In the genomic region with DNA sequence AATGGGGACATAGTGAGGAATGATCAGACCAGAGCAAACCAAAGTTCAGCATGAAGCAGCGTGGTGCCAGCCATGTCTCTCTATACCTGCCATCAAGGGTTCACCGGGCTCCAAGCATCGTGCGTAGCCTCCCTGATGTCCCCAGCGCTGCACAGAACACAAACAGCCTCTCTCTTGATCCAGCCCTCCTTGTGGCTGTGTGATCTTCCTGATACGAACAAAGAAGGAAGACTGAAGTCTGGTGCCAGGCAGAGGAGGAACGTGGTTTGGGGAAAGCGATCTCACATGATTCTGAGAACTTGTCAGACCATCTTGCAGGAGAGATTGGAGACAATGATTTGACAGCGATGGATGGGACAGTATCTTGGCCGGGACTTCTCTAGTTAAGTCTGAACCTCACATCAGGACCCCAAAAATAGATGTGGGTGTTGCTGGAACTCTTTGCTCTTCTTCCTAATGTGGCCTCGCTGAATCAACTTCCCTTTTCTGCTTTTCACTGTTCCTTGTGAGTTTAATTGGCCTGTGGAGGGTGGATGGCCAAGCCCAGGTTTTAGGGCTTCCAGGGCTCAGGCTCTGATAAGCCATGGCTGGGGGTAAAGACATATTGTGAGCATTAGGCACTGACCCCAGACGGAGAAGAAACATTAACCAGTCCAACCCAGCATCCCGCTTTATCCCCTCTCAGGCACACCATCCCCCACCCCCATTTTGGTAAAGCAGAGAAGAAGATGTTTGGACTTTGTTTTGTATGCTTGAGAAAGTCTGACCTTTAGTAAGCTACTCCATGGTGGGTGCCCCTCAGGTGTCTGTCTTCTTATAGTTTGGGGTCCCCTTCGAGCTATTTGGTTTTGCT, we compare ENCODE assay signal across 14 mouse cellular contexts. TPM values are rescaled to one million over a fixed set of nuclear protein-coding genes. Genes with fewer than 3 reads are reported as not detected.
A peak's percentile ranks its signal among the peaks of the same experiment; 100 is the strongest.
DNase-seq lines count a peak whose midpoint lies in the region; ATAC-seq and TF ChIP-seq lines count a peak whose summit lies in the region.
"Had no signal": no experiment of that assay in that cellular context is flagged by ENCODE, and none has a peak within 500 bp of the region (broad histone marks: within the 10 kb centered on the region; RNA-seq: fewer than 3 reads in every experiment).

No protein-coding gene starts in this region.

- no peak for TF ChIP-seq CTCF in lung, adult 2 months (IDR thresholded peaks at IDR 0.05; ENCODE audit: insufficient read depth, low read length)
- TF ChIP-seq CTCF in bone marrow macrophage, adult 2 months (IDR thresholded peaks at IDR 0.05; ENCODE audit: low read depth, low read length): no peak

- no peaks in the 10 kb centered on the region for H3K9me3 ChIP-seq in intestine, embryonic 15.5 days
- H3K9me3 ChIP-seq: G1E; hindbrain, embryonic 13.5 days; neural tube, embryonic 15.5 days had no signal

- H3K36me3 ChIP-seq in intestine, embryonic 15.5 days: no peaks in the 10 kb centered on the region
- H3K36me3 ChIP-seq: G1E; hindbrain, embryonic 13.5 days; midbrain, embryonic 13.5 days; neural tube, embryonic 15.5 days had no signal

- WGBS in lung, adult 2 months: 69% methylated on average over 14 of the region's 14 CpGs
- WGBS in intestine, embryonic 15.5 days: 74% methylated on average over 14 of the region's 14 CpGs

- peak overlapping the region; percentile 97 for H3K27ac ChIP-seq in bone marrow macrophage, adult 2 months (ENCODE audit: insufficient read depth, low read depth, low read length)
- no peak overlapping the region for H3K27ac ChIP-seq in intestine, embryonic 15.5 days
- H3K27ac ChIP-seq: hindbrain, embryonic 13.5 days; midbrain, embryonic 13.5 days; neural tube, embryonic 15.5 days had no signal

- no peaks in the 10 kb centered on the region for H3K27me3 ChIP-seq in intestine, embryonic 15.5 days (replicated peaks)
- H3K27me3 ChIP-seq: hindbrain, embryonic 13.5 days; midbrain, embryonic 13.5 days; neural tube, embryonic 15.5 days had no signal

- H3K4me1 ChIP-seq in lung, adult 2 months (ENCODE audit: control insufficient read depth, insufficient read depth, low read length): no peaks in the 10 kb centered on the region
- H3K4me1 ChIP-seq in bone marrow macrophage, adult 2 months (ENCODE audit: control insufficient read depth, insufficient read depth, low read length): peaks cover 40% of the 10 kb centered on the region
- H3K4me1 ChIP-seq in intestine, embryonic 15.5 days (replicated peaks): peaks cover 3% of the 10 kb centered on the region; the same call in 1 of the 2 replicates
- H3K4me1 ChIP-seq: hindbrain, embryonic 13.5 days; midbrain, embryonic 13.5 days; neural tube, embryonic 15.5 days had no signal

- no peak for ATAC-seq in intestine, embryonic 15.5 days
- ATAC-seq: midbrain, embryonic 13.5 days had no signal

- no peak overlapping the region for H3K9ac ChIP-seq in intestine, embryonic 15.5 days
- H3K9ac ChIP-seq: hindbrain, embryonic 13.5 days; midbrain, embryonic 13.5 days; neural tube, embryonic 15.5 days had no signal

- DNase-seq in lung, adult 2 months: no peak
- DNase-seq in lung, postnatal 4 days: no peak
- DNase-seq in kidney, postnatal 10 days: peak; percentile 46
- peak; percentile 21 for DNase-seq in skeletal muscle tissue, adult 2 months (ENCODE audit: low read depth, low spot score)
- no peak for DNase-seq in cerebellum, adult 9-10 months
- DNase-seq: lung, adult 18-20 months; right cerebral cortex, postnatal 4 days had no signal

- peak overlapping the region; percentile 0 for H3K4me3 ChIP-seq in lung, adult 2 months (replicated peaks; ENCODE audit: extremely low read depth, low read depth, low read length)
- H3K4me3 ChIP-seq in bone marrow macrophage, adult 2 months (ENCODE audit: insufficient read depth, low read length): peak overlapping the region; percentile 71
- H3K4me3 ChIP-seq in intestine, embryonic 15.5 days (replicated peaks): no peak overlapping the region
- H3K4me3 ChIP-seq: erythroblast, embryonic 14.5 days; hindbrain, embryonic 13.5 days; midbrain, embryonic 13.5 days; neural tube, embryonic 15.5 days had no signal

- TF ChIP-seq POLR2A in lung, adult 2 months (IDR thresholded peaks at IDR 0.05; ENCODE audit: borderline replicate concordance, extremely low read depth, low read depth, low read length): no peak
- TF ChIP-seq POLR2A in bone marrow macrophage, adult 2 months (IDR thresholded peaks at IDR 0.05; ENCODE audit: borderline replicate concordance, low read depth, low read length): no peak

- no peak overlapping the region for H3K4me2 ChIP-seq in intestine, embryonic 15.5 days (replicated peaks)
- H3K4me2 ChIP-seq: hindbrain, embryonic 13.5 days; midbrain, embryonic 13.5 days; neural tube, embryonic 15.5 days had no signal

RNA-seq across cellular contexts. Expression of a gene that starts 17.3 kb away (rescaled TPM):
- 8.1 and 9.8 TPM in 2 replicates for polyA plus RNA-seq in lung, adult 2 months (2012; rRNA removed)
- not detected in 2 replicates for polyA plus RNA-seq in bone marrow macrophage, adult 2 months (2012; ENCODE audit: insufficient read depth, insufficient read length, missing spikeins)
- 1.4 and 1.6 TPM in 2 replicates for polyA plus RNA-seq in intestine, embryonic 15.5 days (2015; fragmentation: Nextera tagmentation; extraction: Ambion mirVana)
- polyA plus RNA-seq: G1E had no signal

RNA-seq across cellular contexts. Expression of a gene that starts 22.4 kb away (rescaled TPM):
- polyA plus RNA-seq in lung, adult 2 months (2012; rRNA removed): 29.8 and 33.4 TPM in 2 replicates
- polyA plus RNA-seq in bone marrow macrophage, adult 2 months (2012; ENCODE audit: insufficient read depth, insufficient read length, missing spikeins): 14.5 and 16.2 TPM in 2 replicates
- polyA plus RNA-seq in intestine, embryonic 15.5 days (2015; fragmentation: Nextera tagmentation; extraction: Ambion mirVana): 8.7 and 10.7 TPM in 2 replicates

RNA-seq across cellular contexts. Expression of a gene that starts 31.8 kb away (rescaled TPM):
- polyA plus RNA-seq in lung, adult 2 months (2012; rRNA removed): 0.17 and 0.19 TPM in 2 replicates
- not detected in 2 replicates for polyA plus RNA-seq in bone marrow macrophage, adult 2 months (2012; ENCODE audit: insufficient read depth, insufficient read length, missing spikeins)
- 0.14 TPM in 1 of 2 replicates, not detected in the other for polyA plus RNA-seq in intestine, embryonic 15.5 days (2015; fragmentation: Nextera tagmentation; extraction: Ambion mirVana)
- polyA plus RNA-seq: erythroblast, embryonic 14.5 days; G1E; hindbrain, embryonic 13.5 days; neural tube, embryonic 15.5 days had no signal

RNA-seq across cellular contexts. Expression of a gene that starts 38.7 kb away (rescaled TPM):
- 12.5 and 22.0 TPM in 2 replicates for polyA plus RNA-seq in lung, adult 2 months (2012; rRNA removed)
- polyA plus RNA-seq in bone marrow macrophage, adult 2 months (2012; ENCODE audit: insufficient read depth, insufficient read length, missing spikeins): 15.0 and 15.1 TPM in 2 replicates
- 4.6 and 5.3 TPM in 2 replicates for polyA plus RNA-seq in intestine, embryonic 15.5 days (2015; fragmentation: Nextera tagmentation; extraction: Ambion mirVana)

RNA-seq across cellular contexts. Expression of a gene that starts 59.6 kb away (rescaled TPM):
- 107 and 116 TPM in 2 replicates for polyA plus RNA-seq in lung, adult 2 months (2012; rRNA removed)
- 55.6 and 60.0 TPM in 2 replicates for polyA plus RNA-seq in bone marrow macrophage, adult 2 months (2012; ENCODE audit: insufficient read depth, insufficient read length, missing spikeins)
- polyA plus RNA-seq in intestine, embryonic 15.5 days (2015; fragmentation: Nextera tagmentation; extraction: Ambion mirVana): 78.6 and 83.8 TPM in 2 replicates
- polyA plus RNA-seq: G1E had no signal

Comparison
In these comparisons a context has a peak if more than half of its experiments do, and no peak if none do; other contexts are left out.
1. DNase-seq: peak in kidney, postnatal 10 days (single experiment) and skeletal muscle tissue, adult 2 months (single experiment); none in lung, adult 2 months (single experiment), lung, postnatal 4 days (0 of 2) and cerebellum, adult 9-10 months (single experiment).